Mouse (Mus musculus) fibroblast of lung, adult 2 months (primary cell): Measurements from ENCODE around the gene D930048N14Rik.
"Not testable (repeated sequence)": the region's sequence is repeated elsewhere in the genome, so short reads cannot be mapped to it uniquely, and the experiment has no call there.

Source experiments
- DNase-seq: peaks from one replicate; pipeline ENCODE4 v3.0.0-alpha.2; 2011; ENCODE audit warnings: low read depth

The D930048N14Rik gene

GRCm38 (mm10) chr11:51629651-51630314 lies 21.0 kb upstream of the D930048N14Rik start:
- DNase-seq = no peak

GRCm38 (mm10) chr11:51632130-51632753 lies 18.5 kb upstream of the D930048N14Rik start:
- DNase-seq = no peak

GRCm38 (mm10) chr11:51633200-51633599 lies 17.6 kb upstream of the D930048N14Rik start:
- DNase-seq = not testable (repeated sequence)

DNA sequence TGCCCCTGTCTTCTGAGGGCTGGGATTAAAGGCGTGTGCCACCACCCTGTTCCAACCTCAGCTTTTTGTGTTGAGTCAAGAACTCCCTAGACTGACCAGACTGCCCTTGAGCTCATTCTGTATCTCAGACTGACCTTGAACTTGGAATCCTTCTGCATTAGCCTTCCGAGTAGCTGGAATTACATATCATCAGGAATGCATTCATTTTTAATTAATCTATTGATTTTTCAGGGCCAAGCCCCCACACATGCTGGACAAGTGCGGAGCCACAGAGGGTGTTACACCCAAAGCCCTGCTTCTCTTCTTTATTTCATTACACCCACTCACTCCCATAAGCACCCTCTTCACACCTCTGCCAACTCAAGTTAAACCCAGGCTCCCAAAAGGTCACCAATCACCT lies 17.0 kb upstream of the D930048N14Rik start:
- no peak for DNase-seq

- DNase-seq = no peak
Measured at GRCm38 (mm10) chr11:51635127-51635524, 15.6 kb upstream of the D930048N14Rik start.

DNA sequence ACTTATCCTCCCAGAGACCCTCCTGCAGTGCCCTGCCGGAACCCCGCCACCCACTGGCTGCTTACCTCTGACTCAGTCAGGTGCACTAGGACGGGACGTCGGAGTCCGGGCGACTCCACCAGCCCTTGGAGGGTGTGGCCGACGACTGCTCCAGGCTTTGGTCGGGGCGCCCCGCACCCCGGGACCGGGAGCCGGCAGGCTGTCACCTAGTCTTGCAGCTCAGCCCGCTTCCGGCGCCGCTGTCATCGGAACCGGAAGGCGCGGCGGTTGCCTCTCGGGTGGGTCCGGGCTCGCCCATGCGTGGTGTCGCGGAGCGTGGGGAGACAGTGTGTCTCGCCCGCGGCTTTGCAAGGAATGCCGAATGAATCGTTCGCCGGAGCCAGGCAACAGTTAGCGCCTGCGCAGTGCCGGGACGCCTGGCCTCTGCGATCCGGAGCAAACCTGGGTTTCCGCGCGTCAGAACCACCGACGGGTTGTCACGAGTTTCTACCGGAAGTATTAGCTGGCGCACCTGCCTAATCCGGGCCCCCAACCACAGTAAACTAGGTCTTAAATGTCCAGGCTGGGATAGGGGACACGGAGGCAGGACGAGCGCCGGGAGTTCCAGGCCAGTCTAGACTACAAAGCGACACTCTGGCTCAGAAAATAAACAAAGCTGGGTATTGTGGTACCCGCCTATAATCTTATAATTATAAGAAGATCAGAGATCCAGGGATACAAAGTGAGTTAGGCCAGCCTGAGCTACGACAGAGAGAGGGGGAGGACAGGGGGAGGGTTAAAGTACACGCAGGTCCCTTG lies 15.0 kb upstream of the D930048N14Rik start, which contains the start of gene Rmnd5b:
Gene Rmnd5b, minus strand, starts transcription at position 372 of the 798 bp plus-strand sequence.
- peak; percentile 61 for DNase-seq

DNA sequence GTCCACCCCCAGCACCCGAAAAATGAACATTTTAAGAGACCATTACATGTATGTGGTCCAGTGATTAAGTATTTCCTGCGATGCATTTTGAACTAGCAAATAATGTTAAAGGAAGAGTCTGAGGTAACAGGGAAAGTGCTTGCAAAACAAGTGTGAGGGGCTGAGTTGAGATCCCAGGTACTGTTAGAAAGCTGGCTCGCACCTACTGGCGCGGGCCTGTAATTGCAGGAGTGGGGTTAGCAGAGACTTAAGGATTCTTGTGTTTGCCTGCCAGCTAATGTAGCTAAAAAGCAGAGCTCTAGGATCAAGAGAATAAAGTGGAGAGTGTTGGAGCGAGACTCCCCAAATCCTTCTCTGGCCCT lies 14.4 kb upstream of the D930048N14Rik start:
- DNase-seq = peak; percentile 60

GRCm38 (mm10) chr11:51637971-51638414 lies 12.8 kb upstream of the D930048N14Rik start:
- no peak for DNase-seq

DNA sequence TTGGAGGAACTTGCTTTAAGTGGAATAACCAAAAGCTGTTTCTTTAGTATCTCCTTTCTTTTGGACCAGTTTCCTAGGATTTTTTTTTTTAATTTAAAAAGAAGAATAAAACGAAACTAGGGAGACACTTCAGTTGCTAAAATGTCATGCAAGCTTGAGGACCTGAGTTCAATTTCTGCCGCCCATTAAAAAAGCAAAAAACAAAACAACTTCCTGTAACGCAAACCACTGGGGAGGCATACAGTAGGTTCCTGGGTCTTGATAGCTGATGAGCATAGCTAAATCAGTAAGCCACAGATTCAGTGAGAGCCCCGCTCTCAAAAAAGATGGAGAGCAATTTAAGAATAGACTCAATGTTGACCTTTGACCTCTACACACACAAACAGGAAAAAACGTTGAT lies 12.3 kb upstream of the D930048N14Rik start:
- no peak for DNase-seq

GRCm38 (mm10) chr11:51640748-51641147 lies 10.0 kb upstream of the D930048N14Rik start:
- no peak for DNase-seq

GRCm38 (mm10) chr11:51643202-51643601 lies 7.6 kb upstream of the D930048N14Rik start:
- DNase-seq = no peak

DNA sequence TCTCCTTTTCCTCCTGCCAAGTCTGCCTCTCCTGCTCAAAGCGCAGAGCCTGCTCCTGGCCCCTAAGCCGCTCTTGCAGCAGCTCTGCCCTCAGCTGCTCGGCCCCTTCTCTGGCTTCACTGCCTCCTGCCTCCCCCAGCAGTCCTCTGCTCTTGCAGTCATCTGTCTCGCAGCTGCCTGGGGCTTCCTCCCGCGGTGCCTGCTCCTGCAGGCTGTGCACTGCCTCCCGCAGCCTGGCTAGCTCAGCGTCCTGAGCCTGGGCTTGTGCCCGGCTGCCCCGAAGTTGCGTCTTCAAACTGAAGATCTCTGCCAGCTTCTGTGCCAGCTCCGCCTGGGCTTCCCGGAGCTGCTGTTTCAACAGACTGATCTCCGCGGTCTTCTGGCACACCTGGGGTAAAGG lies 7.0 kb upstream of the D930048N14Rik start:
- no peak for DNase-seq

GRCm38 (mm10) chr11:51644217-51644616 lies 6.5 kb upstream of the D930048N14Rik start:
- DNase-seq = no peak

- DNase-seq = no peak
Measured at GRCm38 (mm10) chr11:51645293-51645692, 5.5 kb upstream of the D930048N14Rik start.

GRCm38 (mm10) chr11:51646245-51646644 lies 4.5 kb upstream of the D930048N14Rik start:
- no peak for DNase-seq

GRCm38 (mm10) chr11:51646751-51647667 lies 3.7 kb upstream of the D930048N14Rik start:
- DNase-seq = no peak

- no peak for DNase-seq
Measured at GRCm38 (mm10) chr11:51648566-51648965, 2.2 kb upstream of the D930048N14Rik start.

DNA sequence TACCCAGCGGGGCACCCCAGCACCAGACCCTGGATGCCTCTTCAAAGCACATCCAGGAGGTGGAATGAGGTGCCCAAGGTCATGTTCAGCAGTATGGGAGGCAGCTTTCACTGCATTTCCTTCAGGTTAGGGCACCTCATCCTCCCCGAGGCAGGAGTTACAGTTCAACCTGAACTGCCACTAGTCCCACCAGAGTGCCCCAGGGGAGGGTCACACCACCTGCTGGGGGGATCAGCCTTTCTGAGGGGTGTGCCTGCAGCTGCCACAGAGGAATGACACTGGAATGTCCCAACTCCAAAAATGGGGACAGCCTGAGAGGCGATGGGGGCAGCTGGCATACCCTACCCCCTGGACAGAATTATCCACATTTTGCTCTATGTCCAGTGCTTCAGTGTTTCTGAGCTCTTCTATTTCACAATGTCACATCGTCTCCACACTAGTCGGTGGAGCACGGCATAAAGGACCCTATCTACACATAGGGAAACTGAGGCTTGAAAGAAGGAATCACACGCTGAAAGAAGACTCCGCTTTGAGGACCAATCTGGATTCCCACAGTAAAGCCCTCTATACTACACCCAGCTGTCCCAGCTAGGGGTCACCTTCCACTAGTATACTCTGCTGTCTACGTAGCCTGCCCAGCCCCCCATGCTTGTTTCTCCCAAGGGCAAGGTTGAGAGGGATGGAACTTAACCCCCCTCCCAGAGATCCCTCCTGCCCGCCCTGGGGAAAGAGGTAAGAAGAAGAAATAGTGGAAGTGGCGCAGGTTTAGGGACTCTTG lies 1.5 kb upstream of the D930048N14Rik start:
- DNase-seq = no peak

DNA sequence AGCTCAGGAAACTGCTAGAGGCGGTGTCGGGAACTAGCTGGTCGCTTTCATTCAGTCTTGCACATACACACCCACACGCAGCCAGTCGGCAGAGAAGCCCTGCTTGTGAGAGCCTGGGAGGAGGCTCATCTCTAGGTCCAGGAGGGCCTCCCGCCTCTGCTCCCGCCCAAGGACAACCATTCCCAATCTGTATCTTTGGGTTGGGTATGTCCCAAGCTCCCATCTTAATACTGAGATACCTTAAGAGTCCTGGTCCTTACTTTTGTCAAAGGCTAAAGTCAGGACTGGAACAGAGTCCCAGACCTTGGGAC lies 910 bp upstream of the D930048N14Rik start:
- no peak for DNase-seq

DNA sequence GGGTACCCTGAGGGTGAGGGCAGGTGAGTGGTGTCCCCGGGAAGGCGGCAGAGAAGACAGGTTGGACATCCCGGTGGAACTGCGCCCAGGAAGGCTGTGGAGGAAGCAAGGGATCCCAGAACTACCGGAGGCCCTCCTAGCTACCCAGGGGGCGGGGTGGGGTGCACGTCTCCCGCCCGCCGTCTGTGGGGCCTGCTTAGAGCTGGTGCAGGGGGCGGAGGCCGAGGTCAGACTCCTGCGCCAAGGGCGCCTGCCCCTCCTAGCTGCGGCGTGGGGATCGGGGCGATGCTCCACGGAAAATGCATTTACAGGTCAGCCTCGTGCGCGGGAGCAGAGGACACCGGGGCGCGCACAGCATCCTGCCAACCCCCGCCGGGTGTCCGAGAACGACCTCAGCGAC lies 493 bp upstream of the D930048N14Rik start:
- no peak for DNase-seq

DNA sequence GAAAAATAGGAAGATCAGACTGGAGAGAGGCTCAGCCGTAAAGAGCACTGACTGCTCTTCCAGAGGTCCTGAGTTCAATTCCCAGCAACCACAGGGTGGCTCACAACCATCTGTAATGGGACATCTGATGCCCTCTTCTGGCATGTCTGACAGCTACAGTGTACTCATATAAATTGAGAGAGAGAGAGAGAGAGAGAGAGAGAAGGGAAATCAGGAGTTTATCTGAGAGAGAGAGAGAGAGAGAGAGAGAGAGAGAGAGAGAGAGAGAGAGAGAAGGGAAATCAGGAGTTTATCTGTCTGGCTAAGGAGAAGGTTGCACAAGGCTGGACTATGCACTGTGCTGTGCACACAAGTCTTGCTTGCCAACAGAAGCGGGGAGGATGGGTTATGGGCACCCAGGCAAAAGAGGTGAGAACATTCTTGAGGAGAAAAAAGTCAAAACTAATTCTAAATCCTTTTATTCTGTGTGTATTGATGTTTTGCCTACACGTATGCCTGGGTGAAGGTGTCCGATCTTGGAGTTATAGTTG lies 2.2 kb downstream of the D930048N14Rik start:
- DNase-seq = no peak
